Mouse (Mus musculus) kidney, embryonic 16.5 days (tissue): ENCODE results near the gene Acsl1. TPM values are rescaled to one million over a fixed set of nuclear protein-coding genes. Genes with fewer than 3 reads are reported as not detected.

Source experiments
- ATAC-seq: fragments of 200-750 bp; cut with Nextera tagmentation; 2 replicates; pipeline ENCODE4 v1.8.0; 2017; ENCODE audit warnings: moderate TSS enrichment; ENCODE audit not compliant: low FRiP score, low TSS enrichment
- H3K27ac ChIP-seq: fragments of 300-500 bp; sonication (generic); 2 replicates; pipeline ENCODE4 v1.5.1; 2014; ENCODE audit warnings: low read length
- H3K27me3 ChIP-seq: fragments of 300-500 bp; sonication (generic); 2 replicates; pipeline ENCODE4 v1.6.1; 2014; ENCODE audit warnings: low read length, control low read depth, mixed read lengths; ENCODE audit not compliant: insufficient read depth
- H3K36me3 ChIP-seq: fragments of 300-500 bp; sonication (generic); 2 replicates; pipeline ENCODE4 v1.6.1; 2014; ENCODE audit warnings: low read length, control low read depth, mixed read lengths; ENCODE audit not compliant: insufficient read depth
- H3K4me1 ChIP-seq: fragments of 300-500 bp; sonication (generic); 2 replicates; pipeline ENCODE4 v1.6.1; 2014; ENCODE audit warnings: low read length, control low read depth, mixed read lengths; ENCODE audit not compliant: insufficient read depth
- H3K4me2 ChIP-seq: fragments of 300-500 bp; sonication (generic); replicated peaks from 2 replicates; pipeline ENCODE4 v1.6.1; 2014; ENCODE audit warnings: low read depth, low read length
- H3K4me3 ChIP-seq: fragments of 300-500 bp; sonication (generic); 2 replicates; pipeline ENCODE4 v1.5.1; 2014; ENCODE audit warnings: mild to moderate bottlenecking, low read length
- H3K9ac ChIP-seq: fragments of 300-500 bp; sonication (generic); replicated peaks from 2 replicates; pipeline ENCODE4 v1.6.1; 2014; ENCODE audit warnings: low read length
- H3K9me3 ChIP-seq: fragments of 300-500 bp; sonication (generic); 2 replicates; pipeline ENCODE4 v1.6.1; 2016; ENCODE audit warnings: low read length, control low read depth
- WGBS: fragments of 180-500 bp; shearing (Covaris S2); extraction: QIAGEN DNeasy Blood & Tissue Kit; methylation state at CpG from one replicate; pipeline ENCODE4 v1.1.7; 2014; 5-methylcytosine and 5-hydroxymethylcytosine counted together
- polyA plus RNA-seq: library from polyadenylated mRNA; unstranded; fragments of >200 nt; fragmentation: Nextera tagmentation; extraction: Ambion mirVana; gene quantifications from 2 replicates; pipeline ENCODE4 v1.2.1, GENCODE M21; 2015

Acsl1 gene
- polyA plus RNA-seq, 1 experiment from 2014 or later: 20.6 TPM

DNA sequence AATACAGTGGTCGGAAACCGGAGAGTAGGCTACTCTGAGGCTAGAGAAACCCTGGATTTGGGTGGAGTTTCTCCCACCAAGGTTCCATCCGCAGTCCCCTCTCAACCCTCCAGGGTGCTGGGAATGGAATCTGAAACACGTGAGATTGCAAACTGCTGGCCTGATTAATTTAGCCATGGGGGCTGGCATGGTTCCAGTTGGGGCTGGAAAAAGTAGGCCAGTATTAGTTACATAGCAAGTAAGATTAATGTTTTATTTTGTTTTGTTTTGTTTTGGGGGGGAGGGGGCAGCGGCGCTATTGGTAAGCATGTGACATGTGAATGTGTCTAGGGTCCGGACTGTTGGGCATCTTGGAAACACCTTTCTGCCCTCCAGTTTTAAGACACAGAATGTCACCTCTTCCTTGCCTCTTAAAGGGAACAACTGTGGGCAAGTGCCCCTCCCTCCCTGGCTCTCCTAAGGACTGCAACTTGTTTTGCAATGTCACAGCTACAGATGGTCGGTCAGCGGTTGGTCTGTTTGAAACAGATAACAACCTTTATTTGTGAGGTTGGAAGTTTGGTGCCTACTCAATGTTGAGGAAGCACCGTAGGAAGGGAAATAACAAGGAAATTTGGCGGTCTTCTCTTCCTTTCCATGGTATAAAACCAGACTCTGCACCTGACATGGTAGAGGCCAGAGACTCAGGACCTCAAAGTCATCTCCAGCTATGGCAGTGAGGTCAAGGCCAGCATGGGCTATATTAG is 75.8 kb downstream of the Acsl1 start:
- no peaks in the 10 kb centered on the region for H3K27me3 ChIP-seq
- no peaks in the 10 kb centered on the region for H3K9me3 ChIP-seq
- H3K4me3 ChIP-seq: no peak overlapping the region
- H3K4me2 ChIP-seq: no peak overlapping the region
- WGBS: 58% methylated on average over 11 of the region's 11 CpGs
- ATAC-seq: peak; percentile 47; the same call in 1 of the 2 replicates
- H3K4me1 ChIP-seq: peaks cover 14% of the 10 kb centered on the region
- H3K36me3 ChIP-seq: no peaks in the 10 kb centered on the region
- H3K9ac ChIP-seq: no peak overlapping the region
- H3K27ac ChIP-seq: peak overlapping the region; percentile 58

DNA sequence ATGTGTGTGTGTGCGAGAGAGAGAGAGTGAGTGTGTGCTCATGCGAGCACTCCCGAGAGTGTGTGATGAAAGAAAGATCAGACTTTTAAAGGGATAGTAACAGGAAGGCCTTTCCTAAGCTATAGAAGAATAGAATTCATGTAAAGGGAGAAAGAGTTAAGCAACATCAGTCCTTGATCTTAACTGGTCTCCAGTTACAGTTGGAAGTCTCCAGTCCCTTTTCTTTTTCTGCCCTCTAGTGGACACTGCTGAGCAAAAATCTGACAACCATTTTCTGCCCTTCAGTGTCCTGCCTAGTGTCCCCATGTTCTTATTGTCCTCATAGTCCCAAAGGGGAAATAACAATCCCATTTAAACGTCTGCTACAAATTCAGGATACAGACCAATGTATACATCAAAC is 76.4 kb downstream of the Acsl1 start:
- H3K4me1 ChIP-seq: peaks cover 14% of the 10 kb centered on the region
- WGBS: 25% methylated on average over 4 of the region's 4 CpGs
- no peak overlapping the region for H3K4me2 ChIP-seq
- 0 out of 2 replicates have a peak overlapping the region, but pooled peaks have one; percentile 12 for H3K9ac ChIP-seq
- H3K27me3 ChIP-seq: no peaks in the 10 kb centered on the region
- no peaks in the 10 kb centered on the region for H3K9me3 ChIP-seq
- H3K4me3 ChIP-seq: no peak overlapping the region
- peak; percentile 7; the same call in 1 of the 2 replicates for ATAC-seq
- no peaks in the 10 kb centered on the region for H3K36me3 ChIP-seq
- peak overlapping the region; percentile 58 for H3K27ac ChIP-seq

DNA sequence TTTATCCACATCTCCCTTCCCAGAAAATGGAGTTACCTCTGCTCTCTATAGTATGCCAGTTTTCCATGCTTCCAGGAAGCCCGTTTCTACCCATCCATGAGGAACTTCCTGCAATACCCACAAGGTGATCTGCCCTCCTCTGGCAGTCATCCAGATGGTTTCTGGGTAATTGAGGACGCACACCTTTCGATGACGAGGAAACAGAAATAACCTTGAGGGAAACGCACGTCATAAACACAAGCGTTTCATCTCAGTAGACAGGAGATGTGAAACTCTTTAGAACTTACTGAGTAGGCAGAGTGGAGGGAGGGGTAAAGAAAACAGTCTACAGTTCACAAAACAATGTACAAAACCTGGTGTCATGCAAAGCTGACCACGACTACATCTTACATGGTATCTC is 79.2 kb downstream of the Acsl1 start:
- WGBS: 69% methylated on average over 8 of the region's 8 CpGs
- Histone ChIP-seq H3K4me3 (no peak overlapping the region), H3K4me1 (peaks cover 23% of the 10 kb centered on the region), H3K9me3 (no peaks in the 10 kb centered on the region), H3K9ac (0 out of 2 replicates have a peak overlapping the region, but pooled peaks have one; percentile 15), H3K36me3 (no peaks in the 10 kb centered on the region), H3K4me2 (no peak overlapping the region), H3K27ac (no peak overlapping the region), H3K27me3 (no peaks in the 10 kb centered on the region)
- ATAC-seq: no peak

- WGBS: 46% methylated on average over 4 of the region's 4 CpGs
- Histone ChIP-seq H3K27ac (no peak overlapping the region), H3K27me3 (no peaks in the 10 kb centered on the region), H3K4me2 (peak overlapping the region; percentile 62), H3K4me3 (peak overlapping the region; percentile 70), H3K9me3 (no peaks in the 10 kb centered on the region), H3K36me3 (no peaks in the 10 kb centered on the region), H3K9ac (no peak overlapping the region), H3K4me1 (peaks cover 23% of the 10 kb centered on the region)
- ATAC-seq: no peak
These were observed 80.2 kb downstream of the Acsl1 start for GRCm38 (mm10) chr8:46551029-46551428.

DNA sequence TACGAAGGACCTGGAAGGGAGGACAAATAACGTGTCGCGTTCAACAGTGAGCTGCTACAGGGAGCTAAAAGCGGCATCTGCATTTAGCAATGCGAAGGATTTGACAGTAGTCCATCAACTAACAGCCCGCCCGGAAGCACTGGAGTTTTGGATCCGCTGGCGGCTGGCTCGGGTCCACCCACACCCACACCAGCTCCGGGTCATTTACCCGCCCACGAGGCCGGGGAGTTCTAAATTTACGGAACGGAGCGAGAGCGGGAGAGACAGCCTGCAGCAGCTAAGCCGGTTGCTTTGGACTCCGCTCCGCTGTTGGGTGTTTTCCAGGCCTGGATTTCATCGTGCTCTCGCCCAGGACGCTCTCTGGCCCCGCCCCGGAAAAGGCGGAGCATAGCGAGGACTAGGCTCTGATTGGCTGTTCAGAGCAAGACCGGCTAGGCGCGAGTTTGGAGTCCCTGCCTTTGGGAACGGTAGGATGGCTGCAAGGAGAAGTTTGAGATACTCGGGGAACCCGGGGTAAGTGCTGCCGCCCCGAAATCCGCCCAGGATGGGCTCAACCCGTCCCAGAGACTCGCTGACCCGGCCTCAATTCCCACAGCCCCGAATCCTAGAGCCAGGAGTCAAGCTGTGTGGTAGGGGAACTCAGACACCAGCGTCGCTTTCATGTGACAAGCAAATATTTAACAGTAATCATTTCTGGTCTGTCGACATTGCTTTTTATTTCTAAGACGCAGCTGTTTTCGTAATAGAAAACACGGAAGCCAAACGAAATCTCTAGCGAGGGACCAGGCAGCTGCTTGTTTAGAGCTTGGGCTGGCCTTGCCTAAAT is 81.0 kb downstream of the Acsl1 start, which contains the start of gene Cenpu:
Gene Cenpu, plus strand, starts transcription at position 414 of the 826 bp plus-strand sequence.
- Histone ChIP-seq H3K27ac (peak within 1 kb of the TSS; percentile 84; the same call in 1 of the 2 replicates), H3K9me3 (no peaks in the 10 kb centered on the region), H3K4me1 (peaks cover 17% of the 10 kb centered on the region), H3K9ac (peak within 1 kb of the TSS; percentile 69), H3K4me3 (peak within 1 kb of the TSS; percentile 70), H3K36me3 (no peaks in the 10 kb centered on the region), H3K27me3 (no peaks in the 10 kb centered on the region), H3K4me2 (peak within 1 kb of the TSS; percentile 62)
- ATAC-seq: peak; percentile 99
- WGBS: under 1% methylated on average over 50 of the region's 50 CpGs

GRCm38 (mm10) chr8:46552441-46552765 is 81.6 kb downstream of the Acsl1 start:
- Histone ChIP-seq H3K4me1 (peaks cover 14% of the 10 kb centered on the region), H3K9me3 (no peaks in the 10 kb centered on the region), H3K27ac (no peak overlapping the region), H3K9ac (peak overlapping the region; percentile 68), H3K27me3 (no peaks in the 10 kb centered on the region), H3K4me2 (peak overlapping the region; percentile 57), H3K4me3 (peak overlapping the region; percentile 70), H3K36me3 (no peaks in the 10 kb centered on the region)
- ATAC-seq: no peak
- 4% methylated on average over 10 of the region's 10 CpGs for WGBS

DNA sequence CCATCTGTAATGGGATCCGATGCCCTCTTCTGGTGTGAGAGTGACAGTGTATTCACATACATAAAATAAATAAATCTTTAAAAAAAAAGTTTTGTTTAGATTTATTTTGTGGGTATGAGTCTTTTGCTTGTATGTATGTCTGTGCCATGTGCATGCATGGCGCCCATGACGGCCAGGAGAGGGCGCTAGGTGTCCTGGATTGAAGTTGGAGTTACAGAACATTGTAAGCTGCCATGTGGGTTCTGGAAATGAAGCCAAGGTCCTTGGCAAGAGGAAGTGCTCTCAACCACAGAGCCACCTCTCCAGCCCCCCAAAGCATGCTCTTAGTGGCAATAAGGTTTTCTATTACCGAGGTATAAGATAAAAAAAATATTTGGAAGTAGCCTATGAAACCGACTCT is 88.6 kb downstream of the Acsl1 start:
- H3K4me3 ChIP-seq: no peak overlapping the region
- H3K27me3 ChIP-seq: no peaks in the 10 kb centered on the region
- WGBS: 78% methylated on average over 6 of the region's 6 CpGs
- H3K4me2 ChIP-seq: no peak overlapping the region
- no peak for ATAC-seq
- peaks cover 19% of the 10 kb centered on the region for H3K36me3 ChIP-seq
- no peaks in the 10 kb centered on the region for H3K9me3 ChIP-seq
- H3K9ac ChIP-seq: no peak overlapping the region
- no peak overlapping the region for H3K27ac ChIP-seq
- no peaks in the 10 kb centered on the region for H3K4me1 ChIP-seq

GRCm38 (mm10) chr8:46562333-46562732 is 91.5 kb downstream of the Acsl1 start:
- Histone ChIP-seq H3K4me3 (no peak overlapping the region), H3K36me3 (peaks cover 19% of the 10 kb centered on the region), H3K4me2 (no peak overlapping the region), H3K4me1 (no peaks in the 10 kb centered on the region), H3K9ac (no peak overlapping the region), H3K9me3 (no peaks in the 10 kb centered on the region), H3K27ac (no peak overlapping the region), H3K27me3 (no peaks in the 10 kb centered on the region)
- 86% methylated on average over 16 of the region's 16 CpGs for WGBS
- ATAC-seq: no peak

DNA sequence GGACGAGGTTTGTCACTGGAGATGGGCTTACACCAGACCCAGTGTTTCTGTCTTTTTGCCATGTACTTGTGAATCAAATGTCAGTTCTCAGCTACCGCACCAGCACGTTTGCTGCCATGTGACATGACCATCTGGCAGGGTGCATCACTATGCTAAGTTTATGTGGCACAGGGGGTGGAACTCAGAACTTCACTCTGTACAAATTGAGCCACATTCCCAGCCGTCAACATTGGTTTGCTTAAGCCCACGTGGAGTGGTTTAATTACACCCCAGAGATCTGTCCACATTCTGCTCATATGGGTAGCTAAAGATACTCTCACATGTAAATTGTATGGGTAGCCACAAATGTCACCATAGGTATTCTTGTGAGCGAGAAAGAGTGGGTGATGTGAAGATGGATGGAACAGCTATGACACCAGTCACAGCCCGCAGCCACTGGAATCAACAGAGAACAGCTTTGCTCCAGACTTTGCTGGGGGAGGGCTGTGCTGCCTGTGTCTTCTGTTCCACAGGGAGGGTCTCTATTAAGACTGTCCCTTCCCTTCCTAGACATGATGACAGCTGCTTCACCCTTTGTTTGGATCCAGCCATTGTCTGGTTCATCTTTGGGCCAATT is 96.2 kb downstream of the Acsl1 start:
- Histone ChIP-seq H3K27me3 (no peaks in the 10 kb centered on the region), H3K36me3 (peaks cover 18% of the 10 kb centered on the region; the same call in 1 of the 2 replicates), H3K4me1 (no peaks in the 10 kb centered on the region), H3K9ac (no peak overlapping the region), H3K9me3 (no peaks in the 10 kb centered on the region), H3K4me2 (no peak overlapping the region), H3K4me3 (no peak overlapping the region), H3K27ac (no peak overlapping the region)
- 74% methylated on average over 7 of the region's 7 CpGs for WGBS
- no peak for ATAC-seq
